Mouse (Mus musculus) layer of hippocampus, adult 18-20 months (tissue): ENCODE measurements around the gene Ctbp1. TPM values are rescaled to one million over a fixed set of nuclear protein-coding genes. Genes with fewer than 3 reads are reported as not detected.
A peak's percentile ranks its signal among the peaks of the same experiment; 100 is the strongest.

Experiments used
- DNase-seq, 2 experiments: peaks; one replicate each; pipeline ENCODE4 v3.0.0; 2022; ENCODE audit warnings: low spot score in 2 of 2
- total RNA-seq, 2 experiments: library from RNA; stranded (reverse); gene quantifications; 2 replicates each; pipeline ENCODE4 v1.2.3; 2021

Ctbp1 gene
- total RNA-seq, 2 experiments from 2014 or later: 288 to 309 TPM

DNA sequence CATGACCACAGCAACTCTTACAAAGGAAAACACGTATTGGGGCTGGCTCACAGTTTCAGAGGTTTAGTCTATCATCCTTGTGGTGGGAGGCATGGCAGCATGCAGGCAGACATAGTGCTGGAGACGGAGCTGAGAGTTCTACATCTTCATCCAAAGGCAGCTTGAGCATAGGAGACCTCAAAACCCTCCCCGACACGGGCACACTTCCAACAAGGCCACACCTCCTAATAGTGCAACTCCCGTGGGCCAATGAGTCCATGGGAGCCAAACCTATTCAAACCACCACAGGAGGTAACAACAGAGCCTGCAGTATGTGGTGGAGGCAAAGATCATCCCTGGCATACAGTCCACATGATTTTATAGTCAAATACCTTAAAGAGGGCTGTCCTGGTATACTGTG is 63.5 kb downstream of the Ctbp1 start:
- no peak for DNase-seq

DNA sequence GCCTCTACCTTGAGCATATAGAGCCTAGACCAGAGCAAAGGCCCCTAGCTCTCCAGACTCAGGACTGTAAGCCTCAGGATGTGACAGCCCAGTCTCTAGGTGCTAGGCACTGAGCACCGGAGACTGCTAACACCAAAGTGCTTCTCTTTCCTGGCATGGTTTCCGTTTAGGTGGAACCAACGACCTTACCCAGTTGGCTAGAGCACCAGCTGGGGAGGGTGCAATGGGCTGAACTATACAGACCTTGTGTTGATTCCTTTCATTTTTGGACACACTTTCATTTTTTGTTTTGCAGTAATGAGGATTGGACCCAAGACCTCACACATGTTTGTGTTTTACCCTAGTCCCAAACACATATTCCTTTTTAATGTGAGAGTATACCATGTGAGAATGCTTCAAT is 64.3 kb downstream of the Ctbp1 start:
- DNase-seq: no peak

GRCm38 (mm10) chr5:33208533-33209245 is 66.1 kb downstream of the Ctbp1 start:
- DNase-seq: no peak

DNA sequence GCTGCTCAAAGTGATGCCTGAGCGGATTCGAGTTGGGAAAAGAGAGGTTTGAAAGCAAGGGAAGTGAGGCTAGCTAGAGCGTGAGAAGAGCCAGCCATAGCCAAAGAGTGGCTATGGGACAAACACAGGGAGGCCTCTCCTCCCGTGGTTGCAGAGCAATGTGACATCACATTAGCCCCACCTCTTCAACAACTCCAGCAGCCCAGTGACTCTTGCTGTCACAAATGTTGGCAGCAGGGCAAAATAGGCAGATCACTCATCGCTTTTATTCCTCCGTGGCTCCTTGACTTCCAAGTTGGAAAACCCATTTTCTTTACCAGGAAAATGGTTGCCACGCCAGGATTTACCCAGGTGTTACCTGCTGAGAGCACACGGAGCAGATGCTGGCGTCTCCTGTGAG is 67.7 kb downstream of the Ctbp1 start:
- no peak for DNase-seq

DNA sequence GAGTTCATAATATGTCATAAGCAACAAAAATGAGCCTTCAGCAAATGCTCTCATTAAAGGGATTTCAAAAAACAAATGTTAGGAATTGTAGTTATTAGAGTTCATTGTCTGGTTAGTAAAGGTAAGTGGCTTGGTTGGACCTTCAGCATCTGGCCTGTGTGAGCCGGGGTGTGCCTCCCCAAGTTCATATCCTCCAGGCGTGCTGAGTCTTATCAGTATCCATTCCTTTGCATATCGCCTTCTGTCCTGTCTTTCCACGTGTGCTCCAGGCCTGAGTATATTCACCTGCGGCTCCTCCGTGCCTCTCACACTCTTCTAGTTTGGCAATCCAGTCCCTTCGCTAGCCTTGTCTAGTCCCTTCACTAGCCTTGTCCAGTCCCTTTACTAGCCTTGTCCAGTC is 68.5 kb downstream of the Ctbp1 start:
- no peak for DNase-seq

DNA sequence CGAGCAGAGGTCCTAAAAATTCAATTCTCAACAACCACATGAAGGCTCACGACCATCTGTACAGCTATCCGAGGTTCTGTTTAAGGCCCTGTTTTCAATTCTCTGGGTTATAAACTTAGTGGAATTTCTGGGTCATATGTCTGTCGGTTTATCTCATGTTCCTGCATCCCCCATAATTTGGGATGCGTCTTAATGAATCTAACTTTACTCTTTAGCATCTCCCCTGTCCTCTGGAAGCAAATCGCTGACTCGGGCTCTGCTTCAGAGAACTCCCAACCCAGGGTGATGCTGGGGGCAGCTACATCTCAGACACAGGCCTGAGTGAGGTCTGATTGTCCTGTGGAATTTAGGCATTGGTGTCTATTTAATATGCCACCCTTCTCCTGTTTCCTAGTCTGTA is 70.5 kb downstream of the Ctbp1 start:
- no peak for DNase-seq

DNA sequence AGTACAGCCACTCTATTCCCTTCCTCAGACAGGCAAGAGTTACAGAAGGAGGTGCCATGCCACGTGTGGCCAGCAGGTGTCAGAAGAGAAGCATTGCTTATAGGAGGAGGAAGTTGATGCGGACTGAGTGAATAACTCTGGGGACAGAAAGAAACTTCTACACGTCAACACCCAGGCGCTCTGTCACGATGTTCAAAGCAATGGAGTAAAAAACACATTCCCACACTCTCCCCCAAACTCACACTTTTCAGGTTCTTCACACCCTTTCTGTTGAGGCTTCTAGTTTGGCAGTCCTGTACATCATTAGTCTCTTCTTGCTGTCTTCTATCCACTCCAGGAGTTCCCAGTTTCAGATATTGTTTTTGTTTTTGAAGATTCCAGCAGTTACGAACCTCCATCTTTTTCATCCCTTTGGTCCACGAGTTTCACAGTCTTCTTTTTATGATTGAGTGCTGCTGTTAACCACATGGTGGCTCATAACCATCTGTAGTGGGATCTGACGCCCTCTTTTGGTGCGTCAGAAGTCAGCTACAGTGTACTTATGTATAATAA is 71.0 kb downstream of the Ctbp1 start:
- DNase-seq: peak; percentile 60 to 85

- no peak for DNase-seq
Observed at GRCm38 (mm10) chr5:33203171-33203565, 71.6 kb downstream of the Ctbp1 start.

GRCm38 (mm10) chr5:33202516-33203170 is 72.2 kb downstream of the Ctbp1 start:
- DNase-seq: no peak

DNA sequence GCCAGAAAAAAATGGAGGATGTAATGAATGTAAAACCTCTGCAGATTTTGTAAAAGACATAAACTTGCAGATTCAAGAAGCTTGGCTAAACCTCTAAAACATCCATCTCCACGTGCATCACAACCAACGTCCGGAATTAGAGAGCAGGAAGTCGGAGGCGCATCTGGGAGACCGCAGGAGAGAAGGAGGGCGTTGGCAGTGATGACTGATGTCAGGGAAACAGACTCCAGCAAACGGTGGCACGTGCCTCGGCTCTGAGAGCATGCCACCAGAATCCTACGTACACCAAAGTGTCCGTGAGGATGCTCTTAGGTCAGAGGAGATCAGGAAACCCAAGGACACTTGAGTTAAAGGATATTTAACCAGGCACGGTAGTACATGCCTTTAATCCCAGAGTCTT is 73.1 kb downstream of the Ctbp1 start:
- no peak for DNase-seq

DNA sequence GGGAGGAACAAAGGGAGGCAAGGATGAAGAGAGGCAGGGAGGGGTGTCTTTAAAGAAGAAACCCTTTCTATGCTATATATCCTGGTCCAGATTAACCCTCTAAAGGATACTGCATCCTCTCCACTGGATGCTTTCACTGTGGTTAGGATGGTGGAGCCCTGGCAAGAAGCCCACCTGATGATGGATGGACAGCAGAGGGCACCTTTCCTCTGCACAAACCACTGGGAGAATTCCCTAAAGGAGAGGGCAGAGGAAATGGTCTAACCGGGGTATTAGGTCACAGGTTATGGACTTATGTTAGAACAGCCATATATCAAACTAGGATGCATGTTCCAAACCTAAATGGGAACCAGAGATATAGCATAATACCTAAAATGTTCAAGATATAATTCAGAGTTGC is 74.7 kb downstream of the Ctbp1 start:
- DNase-seq: no peak

Other genes with a start within 250 kb of the Ctbp1 start
- under 1 TPM; 0.13 to 0.20 TPM for gene Slc5a1, start 170.8 kb downstream of the Ctbp1 start, total RNA-seq
- gene Spon2, start 56.5 kb downstream of the Ctbp1 start, total RNA-seq: under 1 TPM; 0.20 to 0.28 TPM
- gene Maea, start 60.5 kb upstream of the Ctbp1 start, total RNA-seq: 100 to 1,000 TPM; 102 to 103 TPM
- gene Uvssa, start 103.6 kb upstream of the Ctbp1 start, total RNA-seq: 1 to 10 TPM; 5.5 to 6.0 TPM
- not detected for gene Nkx1-1, start 159.0 kb upstream of the Ctbp1 start, total RNA-seq